Comparison of ENCODE assay signal across 9 mouse cellular contexts in the genomic region with DNA sequence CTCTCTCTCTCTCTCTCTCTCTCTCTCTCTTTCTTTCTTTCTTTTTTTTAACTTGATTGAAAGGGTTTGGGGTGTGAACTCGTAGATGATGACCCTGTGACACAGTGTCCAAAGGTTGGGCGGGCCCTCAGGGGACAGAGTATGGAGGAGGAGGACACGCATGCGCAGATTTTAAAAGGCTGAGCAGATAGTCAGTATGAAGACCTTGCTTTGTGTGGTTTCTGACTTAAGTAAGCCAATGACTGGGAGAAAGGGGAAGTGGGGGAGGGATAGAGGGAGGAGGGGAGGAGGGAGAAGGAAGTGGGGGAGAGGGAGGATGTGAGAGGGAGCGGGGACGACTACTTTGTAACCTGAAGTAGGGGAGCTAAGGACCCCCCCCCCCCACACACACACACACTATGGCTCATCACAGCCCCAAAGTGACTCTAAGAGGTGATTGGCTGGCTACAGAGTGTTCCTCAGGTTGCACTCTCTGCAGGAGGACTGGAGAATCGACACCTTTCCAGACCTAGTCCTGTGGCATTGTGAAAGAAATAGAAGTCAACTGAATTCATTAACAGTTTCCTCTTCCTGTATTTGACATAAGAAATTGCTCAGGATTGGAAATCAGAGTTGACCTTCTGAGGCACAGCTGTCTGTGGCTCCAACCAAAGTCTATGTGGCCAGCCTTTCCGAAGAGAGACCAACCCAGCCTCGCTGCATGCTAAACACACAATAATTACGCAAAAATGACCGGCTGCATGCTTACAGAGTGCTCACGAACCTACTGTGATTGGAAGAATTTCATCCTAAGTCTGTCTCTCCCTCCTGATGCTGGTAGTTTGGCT. TPM values are rescaled to one million over a fixed set of nuclear protein-coding genes. Genes with fewer than 3 reads are reported as not detected.
DNase-seq lines count a peak whose midpoint lies in the region; ATAC-seq and TF ChIP-seq lines count a peak whose summit lies in the region.
"Had no signal": no experiment of that assay in that cellular context is flagged by ENCODE, and none has a peak within 500 bp of the region (broad histone marks: within the 10 kb centered on the region; RNA-seq: fewer than 3 reads in every experiment).

No protein-coding gene starts in this region.

- peak; percentile 36 for ATAC-seq in kidney, embryonic 14.5 days (ENCODE audit: low FRiP score, low TSS enrichment)
- no peak for ATAC-seq in forebrain, embryonic 12.5 days (ENCODE audit: low FRiP score)

- DNase-seq in kidney, adult 11 months, result peak; percentile 35
- no peak for DNase-seq in kidney, adult 18-20 months
- peak; percentile 50 to 64 for DNase-seq in lung, postnatal 4 days
- peak; percentile 69 for DNase-seq in thymus, postnatal 4 days
- no peak for DNase-seq in layer of hippocampus, adult 18-20 months (ENCODE audit: low spot score in 2 of 2)

- H3K4me2 ChIP-seq in kidney, embryonic 14.5 days (replicated peaks; ENCODE audit: low read depth, low read length), result no peak overlapping the region
- H3K4me2 ChIP-seq in forebrain, embryonic 12.5 days, result no peak overlapping the region
- H3K4me2 ChIP-seq: stomach, embryonic 15.5 days had no signal

- H3K9me3 ChIP-seq in kidney, embryonic 14.5 days (ENCODE audit: control insufficient read depth, low read length), result no peaks in the 10 kb centered on the region
- no peaks in the 10 kb centered on the region for H3K9me3 ChIP-seq in forebrain, embryonic 12.5 days
- H3K9me3 ChIP-seq: stomach, embryonic 15.5 days had no signal

- H3K36me3 ChIP-seq in kidney, embryonic 14.5 days (ENCODE audit: control insufficient read depth, insufficient read depth, low read length), result no peaks in the 10 kb centered on the region
- no peaks in the 10 kb centered on the region for H3K36me3 ChIP-seq in forebrain, embryonic 12.5 days (replicated peaks)
- H3K36me3 ChIP-seq: stomach, embryonic 15.5 days had no signal

- no peaks in the 10 kb centered on the region for H3K27me3 ChIP-seq in kidney, embryonic 14.5 days (ENCODE audit: control insufficient read depth, insufficient read depth, low read length)
- no peaks in the 10 kb centered on the region for H3K27me3 ChIP-seq in forebrain, embryonic 12.5 days
- H3K27me3 ChIP-seq: stomach, embryonic 15.5 days had no signal

- no peak for TF ChIP-seq CTCF in bone marrow, adult 2 months (IDR thresholded peaks at IDR 0.05; ENCODE audit: control insufficient read depth, insufficient read depth, low read length)

- H3K27ac ChIP-seq in bone marrow, adult 2 months (ENCODE audit: control insufficient read depth, insufficient read depth, low read depth, low read length, poor library complexity), result peak overlapping the region; percentile 69
- H3K27ac ChIP-seq in kidney, embryonic 14.5 days (ENCODE audit: low read depth, low read length), result no peak overlapping the region
- no peak overlapping the region for H3K27ac ChIP-seq in forebrain, embryonic 12.5 days
- H3K27ac ChIP-seq: stomach, embryonic 15.5 days had no signal

- peak overlapping the region; percentile 45 for H3K4me3 ChIP-seq in bone marrow, adult 2 months (replicated peaks; ENCODE audit: control insufficient read depth, low read depth, low read length)
- H3K4me3 ChIP-seq in kidney, embryonic 14.5 days (ENCODE audit: low read length), result no peak overlapping the region
- H3K4me3 ChIP-seq in forebrain, embryonic 12.5 days (replicated peaks), result no peak overlapping the region
- H3K4me3 ChIP-seq: stomach, embryonic 15.5 days had no signal

- no peak for TF ChIP-seq POLR2A in bone marrow, adult 2 months (IDR thresholded peaks at IDR 0.05; ENCODE audit: borderline replicate concordance, control insufficient read depth, low read depth, low read length)

- WGBS in bone marrow, adult 2 months, result 4% methylated on average over 12 of the region's 12 CpGs
- WGBS in kidney, embryonic 14.5 days, result 43% methylated on average over 12 of the region's 12 CpGs
- 72% methylated on average over 12 of the region's 12 CpGs for WGBS in forebrain, embryonic 12.5 days

- no peaks in the 10 kb centered on the region; the same call in 1 of the 2 replicates for H3K4me1 ChIP-seq in bone marrow, adult 2 months (ENCODE audit: control insufficient read depth, insufficient read depth, low read length)
- H3K4me1 ChIP-seq in kidney, embryonic 14.5 days (ENCODE audit: control insufficient read depth, insufficient read depth, low read length), result peaks cover 4% of the 10 kb centered on the region; the same call in 1 of the 2 replicates
- no peaks in the 10 kb centered on the region for H3K4me1 ChIP-seq in forebrain, embryonic 12.5 days
- H3K4me1 ChIP-seq: stomach, embryonic 15.5 days had no signal

- no peak overlapping the region for H3K9ac ChIP-seq in kidney, embryonic 14.5 days (ENCODE audit: low read depth, low read length)
- no peak overlapping the region for H3K9ac ChIP-seq in forebrain, embryonic 12.5 days
- H3K9ac ChIP-seq: stomach, embryonic 15.5 days had no signal

RNA-seq across cellular contexts. Expression of a gene that starts 39.4 kb away (rescaled TPM):
- polyA plus RNA-seq in bone marrow, adult 2 months (2011; ENCODE audit: insufficient read depth, insufficient read length, low replicate concordance, missing spikeins), result 12.9 and 14.3 TPM in 2 replicates
- polyA plus RNA-seq in kidney, embryonic 14.5 days (2014; fragmentation: Nextera tagmentation; extraction: Ambion mirVana), result 33.9 and 51.3 TPM in 2 replicates
- polyA plus RNA-seq in forebrain, embryonic 12.5 days (2016; fragmentation: Nextera tagmentation; extraction: Ambion mirVana), result 43.9 and 45.1 TPM in 2 replicates
- 10 to 100 TPM; 33.5 to 36.3 TPM for total RNA-seq in layer of hippocampus, adult 18-20 months (2021)

Comparison
In these comparisons a context has a peak if more than half of its experiments do, and no peak if none do; other contexts are left out.
1. DNase-seq: peak in kidney, adult 11 months (single experiment), lung, postnatal 4 days (2 of 2) and thymus, postnatal 4 days (single experiment); none in kidney, adult 18-20 months (single experiment) and layer of hippocampus, adult 18-20 months (0 of 2).